Mouse (Mus musculus): ENCODE results near the gene Acrv1.

DNA sequence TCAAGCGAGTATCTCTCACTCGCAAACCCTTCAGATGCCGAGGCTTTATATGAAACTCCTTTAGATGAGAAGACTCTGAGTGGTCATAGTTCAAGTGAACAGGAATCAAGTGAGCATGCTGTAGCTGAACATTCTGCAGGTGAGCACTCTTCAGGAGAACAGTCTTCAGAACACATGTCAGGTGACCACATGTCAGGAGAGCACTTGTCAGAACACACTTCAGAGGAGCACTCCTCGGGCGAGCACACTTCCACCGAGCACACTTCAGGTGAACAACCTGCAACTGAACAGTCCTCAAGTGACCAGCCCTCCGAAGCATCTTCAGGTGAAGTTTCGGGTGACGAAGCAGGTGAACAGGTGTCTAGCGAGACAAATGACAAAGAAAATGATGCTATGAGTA, 1.3 kb downstream of the Acrv1 start:
- TF ChIP-seq CTCF (IDR thresholded peaks at IDR 0.05; ENCODE audit: borderline replicate concordance, extremely low read depth, insufficient read depth, insufficient read length) (no peak), POLR2A (IDR thresholded peaks at IDR 0.05; ENCODE audit: borderline replicate concordance, extremely low read depth, insufficient read depth, insufficient read length, poor library complexity, severe bottlenecking) (no peak)
